Mouse (Mus musculus): Measurements from ENCODE around the gene Alkbh4. TPM values are rescaled to one million over a fixed set of nuclear protein-coding genes. Genes with fewer than 3 reads are reported as not detected.
A peak's percentile ranks its signal among the peaks of the same experiment; 100 is the strongest.
"Not testable (repeated sequence)": the region's sequence is repeated elsewhere in the genome, so short reads cannot be mapped to it uniquely, and the experiment has no call there.

Gene Alkbh4
- total and polyA plus RNA-seq, 2 experiments = 3.0 to 9.3 TPM

DNA sequence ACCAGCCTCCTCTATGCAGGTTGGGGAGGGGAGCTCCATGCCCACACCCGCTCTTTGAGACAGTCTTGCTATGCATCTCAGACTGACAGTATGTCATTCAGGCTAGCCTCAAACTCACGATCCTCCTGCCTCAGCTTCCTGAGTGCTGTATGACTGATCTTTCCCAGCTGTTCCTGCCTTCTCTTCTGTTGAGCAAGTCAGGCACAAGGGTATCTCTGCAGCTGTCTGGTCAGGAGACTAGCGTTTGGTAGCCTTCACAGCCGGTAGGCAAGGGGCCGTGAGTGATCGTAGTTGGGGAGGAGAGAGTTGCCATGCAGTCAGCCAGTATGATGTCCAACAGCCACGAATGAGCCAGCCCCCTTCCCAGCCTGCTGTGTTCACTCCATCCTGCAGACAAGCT lies 40.9 kb upstream of the Alkbh4 start:
- DNase-seq (ENCODE audit: extremely low read depth, low read depth, low spot score) = no peak
- H3K4me1 ChIP-seq (ENCODE audit: control insufficient read depth, insufficient read depth, low read length) = no peaks in the 10 kb centered on the region
- H3K79me2 ChIP-seq (ENCODE audit: control insufficient read depth, insufficient read depth, low read length) = no peaks in the 10 kb centered on the region
- TF ChIP-seq POLR2A (IDR thresholded peaks at IDR 0.05; ENCODE audit: extremely low read depth, insufficient read depth, low read length) = no peak
- no peak for TF ChIP-seq CTCF (IDR thresholded peaks at IDR 0.05; ENCODE audit: low read depth, low read length)
- H3K27me3 ChIP-seq (ENCODE audit: control insufficient read depth, insufficient read depth, low read length) = no peaks in the 10 kb centered on the region
- no peak overlapping the region for H3K4me3 ChIP-seq (ENCODE audit: insufficient read depth, low read depth, low read length)
- 77% methylated on average over 7 of the region's 7 CpGs for WGBS
- H3K36me3 ChIP-seq (ENCODE audit: control insufficient read depth, insufficient read depth, low read length) = no peaks in the 10 kb centered on the region
- H3K9ac ChIP-seq (ENCODE audit: low read depth, low read length) = no peak overlapping the region
- H3K27ac ChIP-seq (replicated peaks; ENCODE audit: insufficient read depth, low read depth, low read length) = no peak overlapping the region

DNA sequence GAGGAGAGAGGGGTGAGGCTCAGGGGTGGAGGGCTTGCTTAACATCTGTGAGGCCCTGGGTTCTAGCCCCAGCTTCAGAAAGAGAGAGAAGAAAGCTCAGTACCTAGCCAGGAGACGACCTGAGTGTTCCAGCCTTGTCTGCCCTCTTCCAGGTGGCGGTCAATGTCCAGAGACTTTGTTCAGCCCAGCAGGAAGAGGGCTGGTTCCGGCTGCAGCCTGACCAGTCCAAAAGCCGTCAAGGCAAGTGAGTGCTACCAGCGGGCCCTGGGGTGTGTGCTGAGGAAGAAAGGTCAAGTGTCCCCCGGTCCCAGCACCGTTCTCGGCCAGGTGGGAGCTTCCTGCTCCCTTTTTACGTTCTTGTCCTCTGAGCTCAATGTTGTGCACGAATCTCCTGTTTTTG lies 37.4 kb upstream of the Alkbh4 start:
- Histone ChIP-seq H3K27me3 (ENCODE audit: control insufficient read depth, insufficient read depth, low read length) (no peaks in the 10 kb centered on the region), H3K79me2 (ENCODE audit: control insufficient read depth, insufficient read depth, low read length) (no peaks in the 10 kb centered on the region), H3K9ac (ENCODE audit: low read depth, low read length) (no peak overlapping the region), H3K4me3 (ENCODE audit: insufficient read depth, low read depth, low read length) (no peak overlapping the region), H3K4me1 (ENCODE audit: control insufficient read depth, insufficient read depth, low read length) (peaks cover 2% of the 10 kb centered on the region; the same call in 1 of the 2 replicates), H3K36me3 (ENCODE audit: control insufficient read depth, insufficient read depth, low read length) (no peaks in the 10 kb centered on the region), H3K27ac (replicated peaks; ENCODE audit: insufficient read depth, low read depth, low read length) (no peak overlapping the region)
- TF ChIP-seq CTCF (IDR thresholded peaks at IDR 0.05; ENCODE audit: low read depth, low read length) (no peak), POLR2A (IDR thresholded peaks at IDR 0.05; ENCODE audit: extremely low read depth, insufficient read depth, low read length) (no peak)
- 77% methylated on average over 10 of the region's 10 CpGs for WGBS
- no peak for DNase-seq (ENCODE audit: extremely low read depth, low read depth, low spot score)

DNA sequence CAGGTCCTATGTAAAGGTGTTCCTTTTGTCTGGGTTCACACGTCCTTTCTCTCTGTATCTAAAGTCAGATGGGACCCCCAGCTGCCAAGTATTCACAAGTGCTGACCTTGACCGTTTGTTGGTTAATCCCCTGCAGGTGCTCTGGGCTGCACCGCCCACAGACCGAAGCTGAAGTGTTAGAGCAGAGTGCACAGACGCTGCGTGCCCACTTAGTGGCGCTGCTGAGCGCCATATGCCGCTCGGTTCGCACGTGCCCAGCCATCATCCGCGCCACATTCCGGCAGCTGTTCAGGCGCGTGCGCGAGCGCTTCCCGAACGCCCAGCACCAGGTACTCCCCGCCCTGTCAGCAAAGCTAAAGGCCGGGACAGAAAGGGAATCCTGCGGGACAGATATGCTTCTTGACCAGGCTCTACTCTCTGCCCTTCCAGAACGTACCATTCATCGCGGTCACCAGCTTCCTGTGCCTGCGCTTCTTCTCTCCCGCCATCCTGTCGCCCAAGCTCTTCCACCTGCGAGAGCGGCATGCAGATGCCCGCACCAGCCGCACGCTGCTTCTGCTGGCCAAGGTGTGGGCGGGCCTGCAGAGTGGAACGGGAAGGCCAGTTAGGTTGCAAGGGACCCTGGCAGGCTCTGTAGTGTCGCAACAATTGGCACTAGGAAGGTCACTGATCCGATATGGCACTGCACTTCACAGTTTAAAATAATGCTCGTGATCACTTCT lies 33.7 kb upstream of the Alkbh4 start:
- Histone ChIP-seq H3K9ac (ENCODE audit: low read depth, low read length) (no peak overlapping the region), H3K27me3 (ENCODE audit: control insufficient read depth, insufficient read depth, low read length) (no peaks in the 10 kb centered on the region), H3K79me2 (ENCODE audit: control insufficient read depth, insufficient read depth, low read length) (no peaks in the 10 kb centered on the region), H3K36me3 (ENCODE audit: control insufficient read depth, insufficient read depth, low read length) (no peaks in the 10 kb centered on the region), H3K4me3 (ENCODE audit: insufficient read depth, low read depth, low read length) (peak overlapping the region; percentile 28; the same call in 1 of the 2 replicates), H3K27ac (replicated peaks; ENCODE audit: insufficient read depth, low read depth, low read length) (no peak overlapping the region), H3K4me1 (ENCODE audit: control insufficient read depth, insufficient read depth, low read length) (peaks cover 2% of the 10 kb centered on the region; the same call in 1 of the 2 replicates)
- WGBS = 8% methylated on average over 41 of the region's 41 CpGs
- DNase-seq (ENCODE audit: extremely low read depth, low read depth, low spot score) = peak; percentile 79
- TF ChIP-seq POLR2A (IDR thresholded peaks at IDR 0.05; ENCODE audit: extremely low read depth, insufficient read depth, low read length) (no peak), CTCF (IDR thresholded peaks at IDR 0.05; ENCODE audit: low read depth, low read length) (peak; percentile 96)

DNA sequence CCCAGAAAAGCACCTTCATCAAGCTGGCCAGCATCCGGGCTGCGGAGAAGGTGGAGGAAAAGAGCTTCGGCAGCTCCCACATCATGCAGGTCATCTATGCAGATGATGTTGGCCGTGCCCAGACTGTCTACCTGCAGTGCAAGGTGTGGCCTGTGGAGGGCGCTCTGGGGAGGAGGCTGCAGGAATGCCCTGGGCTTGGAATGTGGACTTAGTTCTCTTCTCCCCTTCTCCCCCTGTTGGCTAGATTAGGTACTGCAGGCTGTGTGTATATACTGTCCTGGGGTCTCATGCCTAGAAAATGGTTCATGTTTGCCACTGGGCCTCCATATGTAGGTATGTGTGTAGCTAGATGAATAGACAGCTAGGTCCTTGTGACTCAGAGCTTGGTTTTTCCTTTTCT lies 31.4 kb upstream of the Alkbh4 start:
- Histone ChIP-seq H3K27me3 (ENCODE audit: control insufficient read depth, insufficient read depth, low read length) (no peaks in the 10 kb centered on the region), H3K27ac (replicated peaks; ENCODE audit: insufficient read depth, low read depth, low read length) (no peak overlapping the region), H3K36me3 (ENCODE audit: control insufficient read depth, insufficient read depth, low read length) (no peaks in the 10 kb centered on the region), H3K9ac (ENCODE audit: low read depth, low read length) (no peak overlapping the region), H3K4me3 (ENCODE audit: insufficient read depth, low read depth, low read length) (no peak overlapping the region), H3K4me1 (ENCODE audit: control insufficient read depth, insufficient read depth, low read length) (peaks cover 2% of the 10 kb centered on the region; the same call in 1 of the 2 replicates), H3K79me2 (ENCODE audit: control insufficient read depth, insufficient read depth, low read length) (no peaks in the 10 kb centered on the region)
- no peak for TF ChIP-seq POLR2A (IDR thresholded peaks at IDR 0.05; ENCODE audit: extremely low read depth, insufficient read depth, low read length)
- TF ChIP-seq CTCF (IDR thresholded peaks at IDR 0.05; ENCODE audit: low read depth, low read length) = peak; percentile 39; the same call in 1 of the 2 replicates
- no peak for DNase-seq (ENCODE audit: extremely low read depth, low read depth, low spot score)
- WGBS = 93% methylated on average over 5 of the region's 5 CpGs

DNA sequence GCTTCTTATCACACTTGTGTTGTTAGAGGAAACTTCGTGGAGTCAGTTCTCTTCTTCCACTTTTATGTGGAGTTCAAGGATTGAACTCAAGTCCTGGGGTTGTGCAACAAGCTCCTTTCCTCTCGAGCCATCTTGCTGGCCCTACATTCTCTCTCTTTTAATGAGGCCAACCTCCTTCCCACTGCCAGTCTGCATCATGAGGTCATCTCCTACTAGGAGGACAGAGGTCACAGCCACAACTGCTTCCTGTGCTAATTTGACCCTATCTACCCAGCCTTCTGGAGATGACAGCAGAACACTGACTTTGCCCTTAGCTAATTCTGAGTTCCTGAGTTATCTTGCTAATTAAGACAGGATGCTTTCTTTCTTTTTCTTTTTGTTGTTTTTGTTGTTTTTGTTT lies 27.5 kb upstream of the Alkbh4 start:
- Histone ChIP-seq H3K79me2 (ENCODE audit: control insufficient read depth, insufficient read depth, low read length) (no peaks in the 10 kb centered on the region), H3K27me3 (ENCODE audit: control insufficient read depth, insufficient read depth, low read length) (no peaks in the 10 kb centered on the region), H3K27ac (replicated peaks; ENCODE audit: insufficient read depth, low read depth, low read length) (no peak overlapping the region), H3K4me1 (ENCODE audit: control insufficient read depth, insufficient read depth, low read length) (no peaks in the 10 kb centered on the region), H3K4me3 (ENCODE audit: insufficient read depth, low read depth, low read length) (no peak overlapping the region), H3K36me3 (ENCODE audit: control insufficient read depth, insufficient read depth, low read length) (no peaks in the 10 kb centered on the region), H3K9ac (ENCODE audit: low read depth, low read length) (no peak overlapping the region)
- no peak for DNase-seq (ENCODE audit: extremely low read depth, low read depth, low spot score)
- WGBS = 37% methylated on average over 2 of the region's 2 CpGs
- TF ChIP-seq POLR2A (IDR thresholded peaks at IDR 0.05; ENCODE audit: extremely low read depth, insufficient read depth, low read length) (no peak), CTCF (IDR thresholded peaks at IDR 0.05; ENCODE audit: low read depth, low read length) (no peak)

DNA sequence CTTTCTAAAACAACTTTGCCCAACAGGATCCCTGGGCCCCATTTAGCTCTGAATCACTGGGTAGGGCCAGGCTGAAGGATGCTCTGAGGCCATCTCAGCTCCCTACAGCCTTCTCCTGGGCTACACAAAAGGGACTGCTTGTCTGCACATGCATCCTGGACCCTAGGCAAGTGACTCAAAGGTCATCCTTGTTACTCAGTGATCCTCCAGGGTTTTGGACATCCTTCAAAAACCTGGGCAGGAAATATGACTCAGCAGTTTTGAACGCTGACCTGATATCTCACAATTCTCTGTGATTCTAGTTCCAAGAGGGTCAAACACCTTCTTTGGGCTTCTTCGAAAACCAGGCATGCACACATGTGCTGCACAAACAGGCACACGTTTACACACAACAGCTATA lies 26.9 kb upstream of the Alkbh4 start:
- Histone ChIP-seq H3K4me3 (ENCODE audit: insufficient read depth, low read depth, low read length) (no peak overlapping the region), H3K9ac (ENCODE audit: low read depth, low read length) (no peak overlapping the region), H3K4me1 (ENCODE audit: control insufficient read depth, insufficient read depth, low read length) (no peaks in the 10 kb centered on the region), H3K36me3 (ENCODE audit: control insufficient read depth, insufficient read depth, low read length) (no peaks in the 10 kb centered on the region), H3K27ac (replicated peaks; ENCODE audit: insufficient read depth, low read depth, low read length) (no peak overlapping the region), H3K79me2 (ENCODE audit: control insufficient read depth, insufficient read depth, low read length) (no peaks in the 10 kb centered on the region), H3K27me3 (ENCODE audit: control insufficient read depth, insufficient read depth, low read length) (no peaks in the 10 kb centered on the region)
- WGBS = 24% methylated on average over 3 of the region's 3 CpGs
- TF ChIP-seq CTCF (IDR thresholded peaks at IDR 0.05; ENCODE audit: low read depth, low read length) = no peak
- no peak for TF ChIP-seq POLR2A (IDR thresholded peaks at IDR 0.05; ENCODE audit: extremely low read depth, insufficient read depth, low read length)
- DNase-seq (ENCODE audit: extremely low read depth, low read depth, low spot score) = peak; percentile 39

DNA sequence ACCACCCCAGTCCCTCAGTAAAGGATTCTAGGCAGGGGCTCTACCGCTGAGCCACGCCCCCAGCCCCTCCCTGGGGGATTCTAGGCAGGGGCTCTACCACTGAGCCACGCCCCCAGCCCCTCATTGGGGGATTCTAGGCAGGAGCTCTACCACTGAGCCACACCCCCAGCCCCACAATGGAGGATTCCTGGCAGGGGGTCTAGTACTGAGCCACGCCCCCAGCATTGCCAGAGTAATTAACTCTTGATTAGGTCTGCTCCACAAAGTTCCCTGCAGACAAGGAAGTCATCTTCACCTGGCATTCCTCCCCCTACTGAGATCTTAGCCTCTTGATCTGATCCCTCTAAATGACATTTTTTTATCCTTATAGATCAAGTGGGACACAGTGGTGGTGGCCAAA lies 22.4 kb upstream of the Alkbh4 start:
- peaks cover 16% of the 10 kb centered on the region; the same call in 1 of the 2 replicates for H3K79me2 ChIP-seq (ENCODE audit: control insufficient read depth, insufficient read depth, low read length)
- WGBS = 43% methylated on average over 4 of the region's 4 CpGs
- not testable (repeated sequence) for H3K9ac ChIP-seq (ENCODE audit: low read depth, low read length); H3K36me3 ChIP-seq (ENCODE audit: control insufficient read depth, insufficient read depth, low read length); H3K4me3 ChIP-seq (ENCODE audit: insufficient read depth, low read depth, low read length); H3K27ac ChIP-seq (replicated peaks; ENCODE audit: insufficient read depth, low read depth, low read length); DNase-seq (ENCODE audit: extremely low read depth, low read depth, low spot score); H3K27me3 ChIP-seq (ENCODE audit: control insufficient read depth, insufficient read depth, low read length); H3K4me1 ChIP-seq (ENCODE audit: control insufficient read depth, insufficient read depth, low read length)
